Mouse (Mus musculus) hindbrain, embryonic 14.5 days (tissue): ENCODE measurements at regions not wholly inside any gene's neighbourhood (a gene's known extent, or its start where the extent isn't known, plus 50 kb on each side); places are given as distances from the start of the nearest gene placed in this dataset.
A peak's percentile ranks its signal among the peaks of the same experiment; 100 is the strongest.

ENCODE experiments used
- ATAC-seq: fragments of 200-750 bp; cut with Nextera tagmentation; 2 replicates; pipeline ENCODE4 v1.8.0; 2017; ENCODE audit warnings: moderate number of reproducible peaks, mild to moderate bottlenecking, moderate TSS enrichment, moderate library complexity; ENCODE audit not compliant: low FRiP score
- DNase-seq: peaks from one replicate; pipeline ENCODE4 v3.0.0-alpha.2; 2015; ENCODE audit warnings: low spot score
- H3K27ac ChIP-seq: fragments of 300-500 bp; sonication (generic); 2 replicates; pipeline ENCODE4 v1.5.1; 2014; ENCODE audit warnings: mild to moderate bottlenecking, moderate library complexity
- H3K27me3 ChIP-seq: fragments of 300-500 bp; sonication (generic); 2 replicates; pipeline ENCODE4 v1.6.1; 2014; ENCODE audit warnings: mild to moderate bottlenecking, low read length, mixed read lengths; ENCODE audit not compliant: control insufficient read depth, insufficient read depth
- H3K36me3 ChIP-seq: fragments of 300-500 bp; sonication (generic); replicated peaks from 2 replicates; pipeline ENCODE4 v1.6.1; 2014; ENCODE audit not compliant: control insufficient read depth, insufficient read depth
- H3K4me1 ChIP-seq: fragments of 300-500 bp; sonication (generic); replicated peaks from 2 replicates; pipeline ENCODE4 v1.6.1; 2014; ENCODE audit warnings: antibody characterized with exemption, low read length, mixed read lengths; ENCODE audit not compliant: control insufficient read depth, insufficient read depth
- H3K4me2 ChIP-seq: fragments of 300-500 bp; sonication (generic); replicated peaks from 2 replicates; pipeline ENCODE4 v1.6.1; 2014; ENCODE audit warnings: mild to moderate bottlenecking, moderate library complexity
- H3K4me3 ChIP-seq: fragments of 300-500 bp; sonication (generic); replicated peaks from 2 replicates; pipeline ENCODE4 v1.5.1; 2014; ENCODE audit warnings: mild to moderate bottlenecking, low read length
- H3K9ac ChIP-seq: fragments of 300-500 bp; sonication (generic); 2 replicates; pipeline ENCODE4 v1.6.1; 2014
- H3K9me3 ChIP-seq: fragments of 300-500 bp; sonication (generic); 2 replicates; pipeline ENCODE4 v1.6.1; 2016; ENCODE audit warnings: low read length; ENCODE audit not compliant: control insufficient read depth
- WGBS: fragments of 180-500 bp; shearing (Covaris S2); extraction: QIAGEN DNeasy Blood & Tissue Kit; methylation state at CpG from one replicate; pipeline ENCODE4 v1.1.7; 2014; 5-methylcytosine and 5-hydroxymethylcytosine counted together

GRCm38 (mm10) chr10:118990500-118990899, 120.5 kb upstream of the Dyrk2 start:
- no peak for ATAC-seq
- 91% methylated on average over 6 of the region's 6 CpGs for WGBS
- H3K4me3 ChIP-seq: no peak overlapping the region
- no peaks in the 10 kb centered on the region for H3K9me3 ChIP-seq
- H3K4me2 ChIP-seq: no peak overlapping the region
- H3K27ac ChIP-seq: no peak overlapping the region
- H3K36me3 ChIP-seq: no peaks in the 10 kb centered on the region
- H3K27me3 ChIP-seq: no peaks in the 10 kb centered on the region
- no peak overlapping the region for H3K9ac ChIP-seq
- no peaks in the 10 kb centered on the region for H3K4me1 ChIP-seq
- no peak for DNase-seq

- H3K9ac ChIP-seq: no peak overlapping the region
- ATAC-seq: no peak
- WGBS: 94% methylated on average over 10 of the region's 10 CpGs
Measured at GRCm38 (mm10) chr10:118989812-118990211, 119.8 kb upstream of the Dyrk2 start.

GRCm38 (mm10) chr10:118988249-118988648, 118.2 kb upstream of the Dyrk2 start:
- ATAC-seq (no peak), DNase-seq (no peak)
- Histone ChIP-seq H3K4me2 (no peak overlapping the region), H3K27ac (no peak overlapping the region), H3K36me3 (no peaks in the 10 kb centered on the region), H3K9ac (no peak overlapping the region), H3K9me3 (0 out of 2 replicates have a peak, but pooled peaks cover 4% of the 10 kb centered on the region), H3K4me1 (no peaks in the 10 kb centered on the region), H3K4me3 (no peak overlapping the region), H3K27me3 (no peaks in the 10 kb centered on the region)
- WGBS: 89% methylated on average over 6 of the region's 6 CpGs

More at GRCm38 (mm10) chr10:118989812-118990211, 119.8 kb upstream of the Dyrk2 start:
- Histone ChIP-seq H3K27me3 (no peaks in the 10 kb centered on the region), H3K27ac (no peak overlapping the region), H3K4me1 (no peaks in the 10 kb centered on the region), H3K4me2 (no peak overlapping the region), H3K4me3 (no peak overlapping the region), H3K9me3 (no peaks in the 10 kb centered on the region), H3K36me3 (no peaks in the 10 kb centered on the region)
- DNase-seq: no peak

GRCm38 (mm10) chr10:118984580-118984979, 114.6 kb upstream of the Dyrk2 start:
- H3K4me1 ChIP-seq: no peaks in the 10 kb centered on the region
- no peak for DNase-seq

GRCm38 (mm10) chr10:118981446-118981845, 111.4 kb upstream of the Dyrk2 start:
- DNase-seq (no peak), ATAC-seq (no peak)
- Histone ChIP-seq H3K9ac (no peak overlapping the region), H3K36me3 (no peaks in the 10 kb centered on the region), H3K4me3 (no peak overlapping the region), H3K27me3 (0 out of 2 replicates have a peak, but pooled peaks cover 2% of the 10 kb centered on the region), H3K27ac (no peak overlapping the region), H3K4me1 (no peaks in the 10 kb centered on the region), H3K9me3 (0 out of 2 replicates have a peak, but pooled peaks cover 4% of the 10 kb centered on the region), H3K4me2 (no peak overlapping the region)
- WGBS: 79% methylated on average over 5 of the region's 5 CpGs

More at GRCm38 (mm10) chr10:118984580-118984979, 114.6 kb upstream of the Dyrk2 start:
- Histone ChIP-seq H3K4me2 (no peak overlapping the region), H3K9me3 (0 out of 2 replicates have a peak, but pooled peaks cover 4% of the 10 kb centered on the region), H3K4me3 (no peak overlapping the region), H3K27ac (no peak overlapping the region), H3K27me3 (no peaks in the 10 kb centered on the region), H3K36me3 (no peaks in the 10 kb centered on the region), H3K9ac (no peak overlapping the region)
- ATAC-seq: no peak
- 84% methylated on average over 5 of the region's 5 CpGs for WGBS

- Histone ChIP-seq H3K9ac (no peak overlapping the region), H3K4me2 (no peak overlapping the region), H3K27me3 (0 out of 2 replicates have a peak, but pooled peaks cover 2% of the 10 kb centered on the region), H3K27ac (no peak overlapping the region), H3K4me1 (no peaks in the 10 kb centered on the region), H3K36me3 (no peaks in the 10 kb centered on the region), H3K9me3 (0 out of 2 replicates have a peak, but pooled peaks cover 4% of the 10 kb centered on the region), H3K4me3 (no peak overlapping the region)
- ATAC-seq (no peak), DNase-seq (no peak)
- 39% methylated on average over 13 of the region's 13 CpGs for WGBS
Measured at GRCm38 (mm10) chr10:118979339-118979738, 109.3 kb upstream of the Dyrk2 start.

GRCm38 (mm10) chr10:118978181-118978743, 108.3 kb upstream of the Dyrk2 start:
- H3K9ac ChIP-seq: no peak overlapping the region
- no peak overlapping the region for H3K4me2 ChIP-seq
- H3K27ac ChIP-seq: no peak overlapping the region
- H3K4me1 ChIP-seq: no peaks in the 10 kb centered on the region
- 0 out of 2 replicates have a peak, but pooled peaks cover 2% of the 10 kb centered on the region for H3K27me3 ChIP-seq
- 87% methylated on average over 10 of the region's 10 CpGs for WGBS
- no peak overlapping the region for H3K4me3 ChIP-seq
- DNase-seq: no peak
- ATAC-seq: no peak
- no peaks in the 10 kb centered on the region for H3K36me3 ChIP-seq
- H3K9me3 ChIP-seq: no peaks in the 10 kb centered on the region

GRCm38 (mm10) chr10:118976447-118976846, 106.4 kb upstream of the Dyrk2 start:
- WGBS: 70% methylated on average over 10 of the region's 10 CpGs
- Histone ChIP-seq H3K4me3 (no peak overlapping the region), H3K36me3 (no peaks in the 10 kb centered on the region), H3K4me2 (no peak overlapping the region), H3K27me3 (0 out of 2 replicates have a peak, but pooled peaks cover 2% of the 10 kb centered on the region), H3K27ac (no peak overlapping the region), H3K4me1 (no peaks in the 10 kb centered on the region), H3K9ac (no peak overlapping the region), H3K9me3 (no peaks in the 10 kb centered on the region)
- DNase-seq (no peak), ATAC-seq (0 out of 2 replicates have a peak, but pooled peaks have one; percentile 34)

GRCm38 (mm10) chr10:118975772-118976171, 105.8 kb upstream of the Dyrk2 start:
- no peak for DNase-seq
- WGBS: 88% methylated on average over 2 of the region's 2 CpGs
- ATAC-seq: no peak
- Histone ChIP-seq H3K9me3 (no peaks in the 10 kb centered on the region), H3K27me3 (0 out of 2 replicates have a peak, but pooled peaks cover 2% of the 10 kb centered on the region), H3K36me3 (no peaks in the 10 kb centered on the region), H3K27ac (no peak overlapping the region), H3K9ac (no peak overlapping the region), H3K4me3 (no peak overlapping the region), H3K4me2 (no peak overlapping the region), H3K4me1 (peaks cover 3% of the 10 kb centered on the region; the same call in 1 of the 2 replicates)
